Mouse (Mus musculus) forebrain, postnatal 0 days (tissue): ENCODE data around the gene Lsamp. TPM values are rescaled to one million over a fixed set of nuclear protein-coding genes. Genes with fewer than 3 reads are reported as not detected.
A peak's percentile ranks its signal among the peaks of the same experiment; 100 is the strongest.

Experiments used
- ATAC-seq: fragments of 200-750 bp; cut with Nextera tagmentation; 2 replicates; pipeline ENCODE4 v1.8.0; 2017; ENCODE audit warnings: mild to moderate bottlenecking, moderate library complexity
- DNase-seq: peaks from one replicate; pipeline ENCODE4 v3.0.0-alpha.2; 2015
- H3K27ac ChIP-seq: fragments of 300-500 bp; sonication (generic); 2 replicates; pipeline ENCODE4 v1.5.1; 2014; ENCODE audit warnings: low read depth, mild to moderate bottlenecking, antibody characterized with exemption, low read length, moderate library complexity, mixed read lengths
- H3K27me3 ChIP-seq: fragments of 300-500 bp; sonication (generic); 2 replicates; pipeline ENCODE4 v1.6.1; 2014; ENCODE audit warnings: mild to moderate bottlenecking, low read length, mixed read lengths; ENCODE audit not compliant: insufficient read depth
- H3K36me3 ChIP-seq: fragments of 300-500 bp; sonication (generic); 2 replicates; pipeline ENCODE4 v1.6.1; 2014; ENCODE audit warnings: mild to moderate bottlenecking, moderate library complexity; ENCODE audit not compliant: insufficient read depth
- H3K4me1 ChIP-seq: fragments of 300-500 bp; sonication (generic); 2 replicates; pipeline ENCODE4 v1.6.1; 2014; ENCODE audit warnings: antibody characterized with exemption; ENCODE audit not compliant: insufficient read depth
- H3K4me2 ChIP-seq: fragments of 300-500 bp; sonication (generic); 2 replicates; pipeline ENCODE4 v1.6.1; 2014; ENCODE audit warnings: low read depth, mild to moderate bottlenecking, moderate library complexity
- H3K4me3 ChIP-seq: fragments of 300-500 bp; sonication (generic); 2 replicates; pipeline ENCODE4 v1.5.1; 2014; ENCODE audit warnings: low read depth, low read length, mixed read lengths
- H3K9ac ChIP-seq: fragments of 300-500 bp; sonication (generic); 2 replicates; pipeline ENCODE4 v1.6.1; 2014; ENCODE audit warnings: mild to moderate bottlenecking
- H3K9me3 ChIP-seq: fragments of 300-500 bp; sonication (generic); 2 replicates; pipeline ENCODE4 v1.6.1; 2016; ENCODE audit warnings: low read length
- CTCF ChIP-seq: sonication (generic); IDR thresholded peaks from 2 replicates; pipeline ENCODE4 v1.5.1; 2016; ENCODE audit warnings: antibody characterized with exemption, control low read depth, low read depth
- WGBS: fragments of 180-500 bp; shearing (Covaris S2); extraction: QIAGEN DNeasy Blood & Tissue Kit; methylation state at CpG from one replicate; pipeline ENCODE4 v1.1.7; 2014; 5-methylcytosine and 5-hydroxymethylcytosine counted together
- polyA plus RNA-seq: library from polyadenylated mRNA; unstranded; fragments of >200 nt; fragmentation: Nextera tagmentation; extraction: Ambion mirVana; gene quantifications from 2 replicates; pipeline ENCODE4 v1.2.1, GENCODE M21; 2015
- total RNA-seq: library from RNA; depleted of rRNA; stranded (reverse); fragments of >200 nt; gene quantifications from 2 replicates; pipeline ENCODE4 v1.2.3, GENCODE M21; 2014

The Lsamp gene
- total and polyA plus RNA-seq, 2 experiments from 2014 or later: 74.0 to 157 TPM

DNA sequence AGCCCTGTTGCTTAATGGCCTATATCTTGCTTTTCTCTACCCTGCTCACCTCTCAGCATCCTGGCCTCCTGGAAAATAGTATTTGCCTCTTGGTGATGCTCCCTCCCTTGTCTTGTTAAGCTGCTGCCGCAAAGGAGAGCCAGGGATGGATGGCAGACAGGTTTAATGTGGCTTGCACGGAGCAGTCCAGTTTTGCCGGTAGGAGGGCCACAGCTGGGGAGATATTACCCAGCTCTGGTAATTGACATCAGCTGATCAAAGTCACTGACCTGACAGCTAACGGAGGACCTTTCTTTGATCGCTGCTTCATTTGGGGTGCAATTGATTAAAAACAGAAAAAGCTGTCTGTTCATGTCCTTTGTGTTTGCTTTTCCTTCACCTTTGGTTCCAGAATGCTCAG is 2030.8 kb downstream of the Lsamp start:
- ATAC-seq (no peak), DNase-seq (no peak)
- no peak for TF ChIP-seq CTCF
- Histone ChIP-seq H3K36me3 (no peaks in the 10 kb centered on the region), H3K9me3 (no peaks in the 10 kb centered on the region), H3K4me1 (0 out of 2 replicates have a peak, but pooled peaks cover 4% of the 10 kb centered on the region), H3K4me2 (no peak overlapping the region), H3K27ac (no peak overlapping the region), H3K9ac (no peak overlapping the region), H3K4me3 (no peak overlapping the region), H3K27me3 (no peaks in the 10 kb centered on the region)
- 41% methylated on average over 5 of the region's 5 CpGs for WGBS

- H3K4me2 ChIP-seq: no peak overlapping the region
- H3K4me3 ChIP-seq: no peak overlapping the region
- H3K27me3 ChIP-seq: no peaks in the 10 kb centered on the region
- ATAC-seq (peak; percentile 58), DNase-seq (peak; percentile 60)
- no peak for TF ChIP-seq CTCF
- WGBS: 49% methylated on average over 3 of the region's 3 CpGs
- H3K9ac ChIP-seq: no peak overlapping the region
- H3K27ac ChIP-seq: no peak overlapping the region
- H3K9me3 ChIP-seq: no peaks in the 10 kb centered on the region
- no peaks in the 10 kb centered on the region for H3K36me3 ChIP-seq
- 0 out of 2 replicates have a peak, but pooled peaks cover 4% of the 10 kb centered on the region for H3K4me1 ChIP-seq
Observed at GRCm38 (mm10) chr16:42015443-42015842, 2031.3 kb downstream of the Lsamp start.

- DNase-seq (peak; percentile 46), ATAC-seq (no peak; the same call in 1 of the 2 replicates)
- H3K27ac ChIP-seq: no peak overlapping the region
- 0 out of 2 replicates have a peak, but pooled peaks cover 4% of the 10 kb centered on the region for H3K4me1 ChIP-seq
- no peaks in the 10 kb centered on the region for H3K36me3 ChIP-seq
- H3K4me3 ChIP-seq: no peak overlapping the region
- TF ChIP-seq CTCF: no peak
- H3K9ac ChIP-seq: no peak overlapping the region
- H3K9me3 ChIP-seq: no peaks in the 10 kb centered on the region
- H3K4me2 ChIP-seq: no peak overlapping the region
- 66% methylated on average over 9 of the region's 9 CpGs for WGBS
- H3K27me3 ChIP-seq: no peaks in the 10 kb centered on the region
Observed at GRCm38 (mm10) chr16:42016791-42017643, 2032.9 kb downstream of the Lsamp start.

DNA sequence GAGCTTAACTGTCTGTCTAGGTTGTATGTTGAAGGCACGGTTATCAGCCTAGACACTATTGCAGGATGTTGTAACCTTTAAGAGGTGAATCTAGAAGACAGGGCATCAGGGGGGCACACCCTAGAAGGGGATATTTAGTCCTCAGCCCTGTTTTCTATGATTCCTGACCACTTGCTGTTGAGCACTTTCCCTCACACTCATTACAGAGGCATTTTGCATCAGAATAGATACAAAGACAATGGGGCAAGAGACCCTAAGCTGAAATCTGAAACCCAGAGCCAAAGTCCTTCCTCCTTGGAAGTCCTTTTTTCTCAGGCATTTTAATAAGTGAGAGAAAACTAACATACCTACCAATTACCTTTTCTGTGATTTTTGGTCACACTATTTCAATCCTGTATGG is 2038.4 kb downstream of the Lsamp start:
- Histone ChIP-seq H3K4me2 (no peak overlapping the region), H3K27me3 (no peaks in the 10 kb centered on the region), H3K27ac (no peak overlapping the region), H3K4me3 (no peak overlapping the region), H3K4me1 (no peaks in the 10 kb centered on the region), H3K9ac (no peak overlapping the region), H3K36me3 (no peaks in the 10 kb centered on the region), H3K9me3 (peaks cover 4% of the 10 kb centered on the region; the same call in 1 of the 2 replicates)
- ATAC-seq (no peak), DNase-seq (no peak)
- TF ChIP-seq CTCF: no peak
- 38% methylated on average over 1 of the region's 1 CpGs for WGBS

DNA sequence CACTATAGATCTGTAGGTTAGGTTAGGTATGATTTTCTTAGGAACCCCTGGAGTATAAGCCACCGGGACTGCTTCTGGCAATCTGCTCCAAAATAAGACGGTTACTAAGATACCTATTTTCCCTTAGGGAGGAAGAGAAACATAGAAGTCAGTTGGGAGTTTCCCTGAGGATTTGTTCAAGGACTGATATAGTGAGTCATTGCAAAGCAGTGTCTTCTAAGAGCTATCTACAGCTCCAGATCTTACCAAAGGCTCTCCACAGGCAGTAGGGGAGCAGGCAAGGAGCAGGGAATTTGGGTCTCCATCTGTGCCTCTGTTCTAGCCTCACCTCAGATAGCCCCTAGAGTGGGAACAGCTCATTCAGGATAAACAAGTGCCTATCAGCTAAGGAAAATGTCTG is 2047.9 kb downstream of the Lsamp start:
- no peak for DNase-seq
- H3K4me1 ChIP-seq: no peaks in the 10 kb centered on the region
- WGBS: 88% methylated on average over 2 of the region's 2 CpGs
- no peaks in the 10 kb centered on the region for H3K9me3 ChIP-seq
- H3K27me3 ChIP-seq: no peaks in the 10 kb centered on the region
- H3K36me3 ChIP-seq: no peaks in the 10 kb centered on the region
- no peak for TF ChIP-seq CTCF
- no peak overlapping the region for H3K27ac ChIP-seq
- no peak for ATAC-seq
- H3K9ac ChIP-seq: no peak overlapping the region
- H3K4me3 ChIP-seq: no peak overlapping the region
- H3K4me2 ChIP-seq: no peak overlapping the region

DNA sequence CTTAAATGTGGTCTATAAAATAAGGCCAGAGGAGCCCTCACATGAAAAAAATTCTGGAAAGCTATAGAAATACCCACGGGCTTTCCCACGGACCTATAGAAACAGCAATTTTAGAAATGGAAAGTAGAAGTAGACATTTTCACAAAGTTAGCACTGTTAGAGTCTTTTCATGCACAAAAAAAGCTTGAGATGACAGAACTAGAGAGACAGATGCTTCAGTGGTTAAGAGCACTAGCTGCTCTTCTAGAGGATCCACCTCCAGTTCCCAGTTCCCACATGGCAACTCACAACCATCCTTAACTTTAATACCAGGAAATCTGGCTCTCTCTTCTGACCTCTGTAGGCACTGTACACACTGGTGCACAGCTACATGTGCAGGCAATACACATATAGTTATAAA is 2049.3 kb downstream of the Lsamp start:
- no peaks in the 10 kb centered on the region for H3K27me3 ChIP-seq
- no peaks in the 10 kb centered on the region for H3K9me3 ChIP-seq
- no peak overlapping the region for H3K4me3 ChIP-seq
- no peak for TF ChIP-seq CTCF
- DNase-seq: no peak
- H3K27ac ChIP-seq: no peak overlapping the region
- WGBS: 95% methylated on average over 2 of the region's 2 CpGs
- no peaks in the 10 kb centered on the region for H3K4me1 ChIP-seq
- no peaks in the 10 kb centered on the region for H3K36me3 ChIP-seq
- H3K9ac ChIP-seq: no peak overlapping the region
- ATAC-seq: no peak
- no peak overlapping the region for H3K4me2 ChIP-seq

GRCm38 (mm10) chr16:42048138-42048537 is 2064.0 kb downstream of the Lsamp start:
- no peak for DNase-seq
- Histone ChIP-seq H3K9me3 (no peaks in the 10 kb centered on the region), H3K4me1 (no peaks in the 10 kb centered on the region), H3K4me3 (no peak overlapping the region), H3K36me3 (no peaks in the 10 kb centered on the region), H3K27me3 (no peaks in the 10 kb centered on the region), H3K27ac (no peak overlapping the region), H3K9ac (no peak overlapping the region), H3K4me2 (no peak overlapping the region)
- TF ChIP-seq CTCF: no peak
- ATAC-seq: no peak
